Mouse (Mus musculus): ENCODE data around the gene Cmya5.
"Not testable (repeated sequence)": the region's sequence is repeated elsewhere in the genome, so short reads cannot be mapped to it uniquely, and the experiment has no call there.

Gene Cmya5

GRCm38 (mm10) chr13:93144336-93145167, at the start of gene Cmya5:
Gene Cmya5 (minus strand): TSS chr13:93144724.
- peak; percentile 60 for DNase-seq (ENCODE audit: low spot score)

GRCm38 (mm10) chr13:93192646-93193026, 48.1 kb upstream of the Cmya5 start:
- no peak for DNase-seq (ENCODE audit: low spot score)

- DNase-seq (ENCODE audit: low spot score), result peak; percentile 93
Measured at GRCm38 (mm10) chr13:93191831-93192645, 47.5 kb upstream of the Cmya5 start, which contains the start of gene Tent2. Gene Tent2 (minus strand): TSS chr13:93192385.

- no peak for DNase-seq (ENCODE audit: low spot score)
Measured at GRCm38 (mm10) chr13:93189416-93189815, 44.9 kb upstream of the Cmya5 start.

GRCm38 (mm10) chr13:93188738-93189137, 44.2 kb upstream of the Cmya5 start:
- DNase-seq (ENCODE audit: low spot score), result no peak

- not testable (repeated sequence) for DNase-seq (ENCODE audit: low spot score)
Measured at GRCm38 (mm10) chr13:93187792-93188191, 43.3 kb upstream of the Cmya5 start.

GRCm38 (mm10) chr13:93180351-93180750, 35.8 kb upstream of the Cmya5 start:
- no peak for DNase-seq (ENCODE audit: low spot score)

GRCm38 (mm10) chr13:93179522-93179921, 35.0 kb upstream of the Cmya5 start:
- no peak for DNase-seq (ENCODE audit: low spot score)

- DNase-seq (ENCODE audit: low spot score), result no peak
Measured at GRCm38 (mm10) chr13:93177571-93177970, 33.0 kb upstream of the Cmya5 start.

- no peak for DNase-seq (ENCODE audit: low spot score)
Measured at GRCm38 (mm10) chr13:93163303-93163702, 18.8 kb upstream of the Cmya5 start.

GRCm38 (mm10) chr13:93162456-93162855, 17.9 kb upstream of the Cmya5 start:
- no peak for DNase-seq (ENCODE audit: low spot score)

GRCm38 (mm10) chr13:93158261-93158660, 13.7 kb upstream of the Cmya5 start:
- DNase-seq (ENCODE audit: low spot score), result no peak

- DNase-seq (ENCODE audit: low spot score), result no peak
Measured at GRCm38 (mm10) chr13:93153280-93153679, 8.8 kb upstream of the Cmya5 start.

- no peak for DNase-seq (ENCODE audit: low spot score)
Measured at GRCm38 (mm10) chr13:93143819-93144283, 673 bp downstream of the Cmya5 start.

- no peak for DNase-seq (ENCODE audit: low spot score)
Measured at GRCm38 (mm10) chr13:93141184-93141583, 3.3 kb downstream of the Cmya5 start.

- no peak for DNase-seq (ENCODE audit: low spot score)
Measured at GRCm38 (mm10) chr13:93138059-93138458, 6.5 kb downstream of the Cmya5 start.

GRCm38 (mm10) chr13:93137098-93137497, 7.4 kb downstream of the Cmya5 start:
- no peak for DNase-seq (ENCODE audit: low spot score)

GRCm38 (mm10) chr13:93136251-93136650, 8.3 kb downstream of the Cmya5 start:
- no peak for DNase-seq (ENCODE audit: low spot score)

- no peak for DNase-seq (ENCODE audit: low spot score)
Measured at GRCm38 (mm10) chr13:93135501-93135900, 9.0 kb downstream of the Cmya5 start.

- no peak for DNase-seq (ENCODE audit: low spot score)
Measured at GRCm38 (mm10) chr13:93130674-93131073, 13.8 kb downstream of the Cmya5 start.

- no peak for DNase-seq (ENCODE audit: low spot score)
Measured at GRCm38 (mm10) chr13:93128961-93129360, 15.6 kb downstream of the Cmya5 start.

GRCm38 (mm10) chr13:93128111-93128860, 16.2 kb downstream of the Cmya5 start:
- DNase-seq (ENCODE audit: low spot score), result no peak
